Mouse (Mus musculus): ENCODE data around the gene Diablo.

GRCm38 (mm10) chr5:123510160-123510559 lies 13.8 kb downstream of the Diablo start, which contains the start of gene B3gnt4:
- TF ChIP-seq CTCF (IDR thresholded peaks at IDR 0.05; ENCODE audit: borderline replicate concordance, control insufficient read depth, extremely low read depth, insufficient read depth, low read length, poor library complexity) (no peak), POLR2A (IDR thresholded peaks at IDR 0.05; ENCODE audit: control insufficient read depth, extremely low read depth, insufficient read depth, low read length, poor library complexity) (no peak)

All from thymus, adult 2 months (tissue).